Mouse (Mus musculus): ENCODE results near the gene Hlf. TPM values are rescaled to one million over a fixed set of nuclear protein-coding genes. Genes with fewer than 3 reads are reported as not detected.

The Hlf gene
- polyA plus RNA-seq, 1 experiment, result 0.40 TPM

GRCm38 (mm10) chr11:90340836-90341235, 49.9 kb downstream of the Hlf start:
- H3K9ac ChIP-seq (ENCODE audit: low read depth, poor library complexity, severe bottlenecking), result no peak overlapping the region
- H3K27me3 ChIP-seq (ENCODE audit: control insufficient read depth, insufficient read depth, low read length, poor library complexity, severe bottlenecking), result no peaks in the 10 kb centered on the region
- H3K9me3 ChIP-seq (replicated peaks; ENCODE audit: control insufficient read depth, insufficient read depth, low read length, poor library complexity, severe bottlenecking), result no peaks in the 10 kb centered on the region
- H3K36me3 ChIP-seq (ENCODE audit: control insufficient read depth, insufficient read depth, low read length, poor library complexity, severe bottlenecking), result no peaks in the 10 kb centered on the region
- no peak overlapping the region for H3K27ac ChIP-seq (ENCODE audit: insufficient read depth, low read length)
- no peak for TF ChIP-seq CTCF (IDR thresholded peaks at IDR 0.05; ENCODE audit: low read depth, low read length)
- H3K4me1 ChIP-seq (ENCODE audit: control insufficient read depth, insufficient read depth, low read length), result no peaks in the 10 kb centered on the region
- no peak overlapping the region for H3K4me3 ChIP-seq (ENCODE audit: low read depth, low read length)

GRCm38 (mm10) chr11:90334816-90335215, 55.9 kb downstream of the Hlf start:
- H3K4me3 ChIP-seq (ENCODE audit: low read depth, low read length), result no peak overlapping the region
- no peak overlapping the region for H3K9ac ChIP-seq (ENCODE audit: low read depth, poor library complexity, severe bottlenecking)
- TF ChIP-seq EP300 (IDR thresholded peaks at IDR 0.05; ENCODE audit: insufficient read depth, low read depth, low read length) (no peak), POLR2A (IDR thresholded peaks at IDR 0.05; ENCODE audit: insufficient read depth, low read length) (no peak), CTCF (IDR thresholded peaks at IDR 0.05; ENCODE audit: low read depth, low read length) (no peak)
- no peaks in the 10 kb centered on the region for H3K9me3 ChIP-seq (replicated peaks; ENCODE audit: control insufficient read depth, insufficient read depth, low read length, poor library complexity, severe bottlenecking)
- H3K4me1 ChIP-seq (ENCODE audit: control insufficient read depth, insufficient read depth, low read length), result no peaks in the 10 kb centered on the region
- no peaks in the 10 kb centered on the region; the same call in 1 of the 2 replicates for H3K27me3 ChIP-seq (ENCODE audit: control insufficient read depth, insufficient read depth, low read length, poor library complexity, severe bottlenecking)
- H3K27ac ChIP-seq (ENCODE audit: insufficient read depth, low read length), result no peak overlapping the region
- H3K36me3 ChIP-seq (ENCODE audit: control insufficient read depth, insufficient read depth, low read length, poor library complexity, severe bottlenecking), result no peaks in the 10 kb centered on the region

GRCm38 (mm10) chr11:90332737-90333136, 58.0 kb downstream of the Hlf start:
- Histone ChIP-seq H3K4me3 (ENCODE audit: low read depth, low read length) (no peak overlapping the region), H3K27me3 (ENCODE audit: control insufficient read depth, insufficient read depth, low read length, poor library complexity, severe bottlenecking) (no peaks in the 10 kb centered on the region; the same call in 1 of the 2 replicates), H3K9ac (ENCODE audit: low read depth, poor library complexity, severe bottlenecking) (no peak overlapping the region), H3K27ac (ENCODE audit: insufficient read depth, low read length) (no peak overlapping the region), H3K4me1 (ENCODE audit: control insufficient read depth, insufficient read depth, low read length) (no peaks in the 10 kb centered on the region), H3K36me3 (ENCODE audit: control insufficient read depth, insufficient read depth, low read length, poor library complexity, severe bottlenecking) (no peaks in the 10 kb centered on the region), H3K9me3 (replicated peaks; ENCODE audit: control insufficient read depth, insufficient read depth, low read length, poor library complexity, severe bottlenecking) (no peaks in the 10 kb centered on the region)
- TF ChIP-seq POLR2A (IDR thresholded peaks at IDR 0.05; ENCODE audit: insufficient read depth, low read length) (no peak), CTCF (IDR thresholded peaks at IDR 0.05; ENCODE audit: low read depth, low read length) (no peak), EP300 (IDR thresholded peaks at IDR 0.05; ENCODE audit: insufficient read depth, low read depth, low read length) (no peak)

GRCm38 (mm10) chr11:90330202-90330694, 60.4 kb downstream of the Hlf start:
- H3K4me3 ChIP-seq (ENCODE audit: low read depth, low read length), result no peak overlapping the region
- H3K9ac ChIP-seq (ENCODE audit: low read depth, poor library complexity, severe bottlenecking), result no peak overlapping the region
- no peaks in the 10 kb centered on the region for H3K4me1 ChIP-seq (ENCODE audit: control insufficient read depth, insufficient read depth, low read length)
- no peaks in the 10 kb centered on the region; the same call in 1 of the 2 replicates for H3K27me3 ChIP-seq (ENCODE audit: control insufficient read depth, insufficient read depth, low read length, poor library complexity, severe bottlenecking)
- H3K36me3 ChIP-seq (ENCODE audit: control insufficient read depth, insufficient read depth, low read length, poor library complexity, severe bottlenecking), result no peaks in the 10 kb centered on the region
- no peak for TF ChIP-seq CTCF (IDR thresholded peaks at IDR 0.05; ENCODE audit: low read depth, low read length)
- no peak for TF ChIP-seq EP300 (IDR thresholded peaks at IDR 0.05; ENCODE audit: insufficient read depth, low read depth, low read length)
- TF ChIP-seq POLR2A (IDR thresholded peaks at IDR 0.05; ENCODE audit: insufficient read depth, low read length), result no peak
- no peaks in the 10 kb centered on the region for H3K9me3 ChIP-seq (replicated peaks; ENCODE audit: control insufficient read depth, insufficient read depth, low read length, poor library complexity, severe bottlenecking)
- no peak overlapping the region for H3K27ac ChIP-seq (ENCODE audit: insufficient read depth, low read length)

DNA sequence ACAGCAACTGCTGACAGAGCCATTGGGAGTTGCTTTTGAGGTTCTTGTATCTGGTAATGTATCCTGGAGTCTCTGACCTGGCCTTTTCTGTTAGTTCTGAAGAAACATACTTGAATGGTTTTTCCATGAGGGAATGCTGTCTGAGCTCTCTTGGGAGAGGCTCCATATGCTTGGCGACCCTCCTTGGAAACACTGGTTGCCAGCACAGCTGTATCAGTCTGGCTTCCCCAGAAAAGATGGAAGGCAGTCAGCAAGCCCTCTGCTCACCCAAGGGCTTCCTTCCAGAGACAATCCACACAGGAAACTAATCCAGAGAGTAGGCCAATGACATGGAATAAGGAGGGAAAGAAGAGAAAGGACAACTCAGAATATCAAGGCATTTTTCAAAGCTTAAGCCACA, 63.9 kb downstream of the Hlf start:
- H3K27ac ChIP-seq (ENCODE audit: insufficient read depth, low read length), result no peak overlapping the region
- H3K9me3 ChIP-seq (replicated peaks; ENCODE audit: control insufficient read depth, insufficient read depth, low read length, poor library complexity, severe bottlenecking), result no peaks in the 10 kb centered on the region
- no peaks in the 10 kb centered on the region for H3K4me1 ChIP-seq (ENCODE audit: control insufficient read depth, insufficient read depth, low read length)
- TF ChIP-seq CTCF (IDR thresholded peaks at IDR 0.05; ENCODE audit: low read depth, low read length) (no peak), POLR2A (IDR thresholded peaks at IDR 0.05; ENCODE audit: insufficient read depth, low read length) (no peak), EP300 (IDR thresholded peaks at IDR 0.05; ENCODE audit: insufficient read depth, low read depth, low read length) (no peak)
- no peaks in the 10 kb centered on the region for H3K36me3 ChIP-seq (ENCODE audit: control insufficient read depth, insufficient read depth, low read length, poor library complexity, severe bottlenecking)
- no peaks in the 10 kb centered on the region; the same call in 1 of the 2 replicates for H3K27me3 ChIP-seq (ENCODE audit: control insufficient read depth, insufficient read depth, low read length, poor library complexity, severe bottlenecking)
- H3K4me3 ChIP-seq (ENCODE audit: low read depth, low read length), result no peak overlapping the region
- H3K9ac ChIP-seq (ENCODE audit: low read depth, poor library complexity, severe bottlenecking), result no peak overlapping the region

DNA sequence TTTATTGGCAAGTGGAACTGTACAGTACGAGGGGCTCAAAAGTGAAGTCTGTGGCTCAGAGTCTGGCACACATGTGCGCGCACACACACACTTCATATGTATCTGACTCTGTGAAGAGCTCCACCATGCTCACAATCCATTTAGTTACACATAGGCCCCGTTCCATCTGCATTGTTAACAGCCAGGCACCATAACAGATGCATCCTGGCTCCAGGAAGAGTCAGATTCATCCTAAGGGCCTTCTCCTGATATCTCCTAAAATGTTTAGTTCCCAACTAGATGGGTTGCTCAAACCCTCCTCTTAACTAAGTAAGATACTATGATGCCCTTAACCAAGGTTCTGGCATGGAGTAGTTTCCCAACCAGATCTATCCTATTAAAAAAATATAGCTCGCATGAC, 64.5 kb downstream of the Hlf start:
- Histone ChIP-seq H3K36me3 (ENCODE audit: control insufficient read depth, insufficient read depth, low read length, poor library complexity, severe bottlenecking) (no peaks in the 10 kb centered on the region), H3K9ac (ENCODE audit: low read depth, poor library complexity, severe bottlenecking) (no peak overlapping the region), H3K27me3 (ENCODE audit: control insufficient read depth, insufficient read depth, low read length, poor library complexity, severe bottlenecking) (no peaks in the 10 kb centered on the region), H3K27ac (ENCODE audit: insufficient read depth, low read length) (no peak overlapping the region), H3K4me1 (ENCODE audit: control insufficient read depth, insufficient read depth, low read length) (no peaks in the 10 kb centered on the region), H3K4me3 (ENCODE audit: low read depth, low read length) (no peak overlapping the region), H3K9me3 (replicated peaks; ENCODE audit: control insufficient read depth, insufficient read depth, low read length, poor library complexity, severe bottlenecking) (no peaks in the 10 kb centered on the region)
- TF ChIP-seq EP300 (IDR thresholded peaks at IDR 0.05; ENCODE audit: insufficient read depth, low read depth, low read length), result no peak
- TF ChIP-seq POLR2A (IDR thresholded peaks at IDR 0.05; ENCODE audit: insufficient read depth, low read length), result no peak
- TF ChIP-seq CTCF (IDR thresholded peaks at IDR 0.05; ENCODE audit: low read depth, low read length), result no peak

All from ES-Bruce4 (cell line).